Mouse (Mus musculus) erythroid progenitor cell, adult 5-6 weeks (primary cell): Measurements from ENCODE around the gene Nomo1. TPM values are rescaled to one million over a fixed set of nuclear protein-coding genes. Genes with fewer than 3 reads are reported as not detected.

Experiments used
- ATAC-seq: replicated peaks from 2 replicates; pipeline ENCODE4 v1.8.0; 2016; ENCODE audit warnings: moderate number of reproducible peaks, mild to moderate bottlenecking, moderate TSS enrichment, inconsistent platforms; ENCODE audit not compliant: poor library complexity, low FRiP score, severe bottlenecking
- total RNA-seq, 2 experiments: library from RNA; stranded (forward) in 1 of 2; stranded (reverse) in 1 of 2; fragments of 150-400 nt in 1 of 2; fragments of 186-747, 209-891 nt in 1 of 2; gene quantifications; 2 replicates each; pipeline versions ENCODE4 v1.2.3 to v1.2.4; 2015 to 2017; ENCODE audit warnings: low replicate concordance in 2 of 2

Nomo1 gene
- total RNA-seq, 2 experiments from 2014 or later: 4.6 to 7.5 TPM

DNA sequence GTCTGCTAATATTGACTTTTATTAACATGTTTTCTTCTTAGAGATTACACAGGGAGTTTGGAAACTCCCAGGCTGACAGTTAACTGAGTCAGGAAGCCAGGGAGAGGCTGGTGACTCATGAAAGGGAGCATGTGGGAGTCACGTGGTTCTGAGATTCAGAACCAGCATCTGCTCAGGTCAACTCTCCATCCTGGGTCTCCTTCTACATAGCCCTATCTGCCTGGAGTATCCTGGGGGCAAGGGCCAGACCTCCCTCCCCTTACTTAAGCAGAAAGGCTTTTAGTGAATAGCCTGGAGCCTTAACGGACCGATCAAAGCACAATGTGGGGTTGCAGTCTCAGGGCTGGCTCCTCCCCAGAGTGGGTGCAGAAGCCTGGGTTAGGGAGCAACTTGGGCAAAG lies 97.8 kb downstream of the Nomo1 start:
- ATAC-seq: no peak

DNA sequence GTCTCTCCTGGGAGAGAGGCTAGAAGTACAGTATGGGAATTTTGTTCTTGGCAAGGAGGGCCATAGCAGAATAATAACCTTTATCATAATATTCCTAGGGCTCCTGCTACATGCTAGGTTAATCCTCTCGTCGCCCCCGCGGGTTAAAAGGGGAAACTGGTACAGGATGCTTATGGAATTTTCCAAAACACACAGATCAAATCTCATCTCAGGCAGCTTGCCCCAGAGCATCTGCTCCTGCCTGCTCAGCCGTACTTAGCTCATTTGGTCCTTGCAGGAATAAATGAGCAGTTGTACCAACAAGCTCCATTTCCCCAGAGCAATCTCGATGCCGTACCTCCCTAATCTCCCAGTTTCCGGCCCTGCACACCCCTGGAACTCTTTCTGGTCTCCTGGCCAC lies 98.3 kb downstream of the Nomo1 start:
- ATAC-seq: no peak

DNA sequence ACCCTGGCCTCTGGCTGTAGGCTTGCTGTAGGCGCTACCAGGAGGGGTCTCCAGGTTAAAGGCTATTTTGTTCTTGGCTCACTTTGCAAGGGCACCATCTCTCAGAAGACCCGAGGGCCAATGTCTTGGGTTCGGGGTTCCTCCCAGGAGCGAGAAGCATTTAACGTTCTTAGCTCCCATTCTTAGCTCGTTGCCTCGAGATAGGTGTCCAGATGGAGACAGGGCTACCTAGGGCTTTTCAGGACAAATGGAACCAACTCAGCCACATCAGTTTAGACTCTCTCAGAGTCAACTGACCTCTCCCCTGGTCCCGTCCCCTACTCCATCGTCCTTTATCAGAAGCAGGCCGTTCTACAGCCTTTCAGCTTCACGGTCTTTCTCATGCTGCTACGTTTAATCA lies 98.7 kb downstream of the Nomo1 start:
- ATAC-seq: no peak

Other genes with a start within 250 kb of the Nomo1 start
- not detected in 2 replicates for gene Lmtk3, start 250.0 kb upstream of the Nomo1 start, total RNA-seq (2015; ENCODE audit: low replicate concordance)
- not detected in 2 replicates for gene Lmtk3, start 250.0 kb upstream of the Nomo1 start, total RNA-seq (2017; ENCODE audit: low replicate concordance)
- gene Sult2b1, start 249.0 kb upstream of the Nomo1 start, total RNA-seq (2015; ENCODE audit: low replicate concordance): not detected in 2 replicates
- not detected in 2 replicates for gene Sult2b1, start 249.0 kb upstream of the Nomo1 start, total RNA-seq (2017; ENCODE audit: low replicate concordance)
- gene Cyth2, start 219.1 kb upstream of the Nomo1 start, total RNA-seq (2015; ENCODE audit: low replicate concordance): 20.5 and 29.8 TPM in 2 replicates
- 43.8 and 48.9 TPM in 2 replicates for gene Cyth2, start 219.1 kb upstream of the Nomo1 start, total RNA-seq (2017; ENCODE audit: low replicate concordance)
- gene Kcnj14, start 208.9 kb upstream of the Nomo1 start, total RNA-seq (2015; ENCODE audit: low replicate concordance): not detected in 2 replicates
- not detected in 2 replicates for gene Kcnj14, start 208.9 kb upstream of the Nomo1 start, total RNA-seq (2017; ENCODE audit: low replicate concordance)
- gene Grwd1, start 202.8 kb upstream of the Nomo1 start, total RNA-seq (2015; ENCODE audit: low replicate concordance): 2.5 and 2.9 TPM in 2 replicates
- gene Grwd1, start 202.8 kb upstream of the Nomo1 start, total RNA-seq (2017; ENCODE audit: low replicate concordance): 0.23 and 4.0 TPM in 2 replicates
- 55.9 and 91.4 TPM in 2 replicates for gene Kdelr1, start 160.9 kb upstream of the Nomo1 start, total RNA-seq (2015; ENCODE audit: low replicate concordance)
- 31.2 and 39.1 TPM in 2 replicates for gene Kdelr1, start 160.9 kb upstream of the Nomo1 start, total RNA-seq (2017; ENCODE audit: low replicate concordance)
- gene Grin2d, start 155.3 kb upstream of the Nomo1 start, total RNA-seq (2015; ENCODE audit: low replicate concordance): not detected in 2 replicates
- not detected in 2 replicates for gene Grin2d, start 155.3 kb upstream of the Nomo1 start, total RNA-seq (2017; ENCODE audit: low replicate concordance)
- gene Syngr4, start 137.0 kb upstream of the Nomo1 start, total RNA-seq (2015; ENCODE audit: low replicate concordance): not detected in 2 replicates
- 1.3 TPM in 1 of 2 replicates, not detected in the other for gene Syngr4, start 137.0 kb upstream of the Nomo1 start, total RNA-seq (2017; ENCODE audit: low replicate concordance)
- gene Tmem143, start 136.8 kb upstream of the Nomo1 start, total RNA-seq (2015; ENCODE audit: low replicate concordance): 0.84 and 1.1 TPM in 2 replicates
- 4.0 and 4.6 TPM in 2 replicates for gene Tmem143, start 136.8 kb upstream of the Nomo1 start, total RNA-seq (2017; ENCODE audit: low replicate concordance)
- gene Emp3, start 112.3 kb upstream of the Nomo1 start, total RNA-seq (2015; ENCODE audit: low replicate concordance): 75.5 and 85.4 TPM in 2 replicates
- gene Emp3, start 112.3 kb upstream of the Nomo1 start, total RNA-seq (2017; ENCODE audit: low replicate concordance): 19.1 and 41.8 TPM in 2 replicates
- not detected in 2 replicates for gene Ccdc114, start 109.6 kb upstream of the Nomo1 start, total RNA-seq (2015; ENCODE audit: low replicate concordance)
- gene Ccdc114, start 109.6 kb upstream of the Nomo1 start, total RNA-seq (2017; ENCODE audit: low replicate concordance): 2.6 TPM in 1 of 2 replicates, not detected in the other
- gene Abcc6, start 3.4 kb upstream of the Nomo1 start, total RNA-seq (2015; ENCODE audit: low replicate concordance): not detected in 2 replicates
- not detected in 2 replicates for gene Abcc6, start 3.4 kb upstream of the Nomo1 start, total RNA-seq (2017; ENCODE audit: low replicate concordance)
- not detected in 2 replicates for gene Kcnj11, start 67.1 kb downstream of the Nomo1 start, total RNA-seq (2015; ENCODE audit: low replicate concordance)
- not detected in 2 replicates for gene Kcnj11, start 67.1 kb downstream of the Nomo1 start, total RNA-seq (2017; ENCODE audit: low replicate concordance)
- not detected in 2 replicates for gene Abcc8, start 146.3 kb downstream of the Nomo1 start, total RNA-seq (2015; ENCODE audit: low replicate concordance)
- not detected in 2 replicates for gene Abcc8, start 146.3 kb downstream of the Nomo1 start, total RNA-seq (2017; ENCODE audit: low replicate concordance)
- not detected in 2 replicates for gene Ush1c, start 204.8 kb downstream of the Nomo1 start, total RNA-seq (2015; ENCODE audit: low replicate concordance)
- gene Ush1c, start 204.8 kb downstream of the Nomo1 start, total RNA-seq (2017; ENCODE audit: low replicate concordance): not detected in 2 replicates
- not detected in 2 replicates for gene Otog, start 207.3 kb downstream of the Nomo1 start, total RNA-seq (2015; ENCODE audit: low replicate concordance)
- not detected in 2 replicates for gene Otog, start 207.3 kb downstream of the Nomo1 start, total RNA-seq (2017; ENCODE audit: low replicate concordance)